Mouse (Mus musculus) layer of hippocampus, adult 9-10 months (tissue): ENCODE data around the gene Pllp.

Experiments
- DNase-seq: peaks from one replicate; pipeline ENCODE4 v3.0.0; 2022; ENCODE audit warnings: low spot score

Gene Pllp

DNA sequence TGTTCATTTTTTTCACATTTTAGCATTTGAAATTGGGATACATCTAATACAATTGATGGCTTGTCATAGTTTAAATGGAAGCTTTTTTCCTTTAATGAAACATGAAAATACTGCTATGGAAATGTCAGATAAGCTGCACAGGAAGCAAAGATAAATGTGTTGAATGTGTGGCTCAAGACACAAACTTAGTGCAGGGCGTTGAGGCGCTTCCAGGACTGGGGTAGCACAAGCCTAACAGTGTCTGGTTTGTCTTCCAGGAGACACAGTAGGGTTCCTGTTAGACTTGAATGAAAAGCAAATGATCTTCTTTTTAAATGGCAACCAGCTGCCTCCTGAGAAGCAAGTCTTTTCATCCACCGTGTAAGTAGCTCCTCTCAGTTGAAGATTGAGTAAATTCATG is 46.6 kb downstream of the Pllp start:
- DNase-seq = no peak

DNA sequence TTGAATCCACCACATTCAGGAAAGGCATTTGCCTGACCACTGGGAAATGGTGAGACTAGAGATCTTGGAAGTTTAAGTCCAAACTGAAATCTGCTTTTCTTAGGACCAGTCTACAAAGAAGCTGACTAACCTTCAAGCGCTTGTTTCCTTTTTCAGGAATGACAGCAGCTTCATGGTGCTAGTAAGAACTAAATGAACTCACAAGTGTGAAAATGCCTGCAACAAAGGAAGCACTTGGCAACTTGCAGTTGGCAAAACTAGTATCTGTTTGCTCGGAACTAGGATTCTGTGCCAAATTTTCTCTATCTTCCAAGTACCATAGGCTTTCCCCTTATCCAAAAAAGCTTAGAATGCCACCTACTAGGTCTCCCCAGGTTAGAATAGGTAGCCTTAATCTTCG is 49.9 kb downstream of the Pllp start:
- DNase-seq = no peak

DNA sequence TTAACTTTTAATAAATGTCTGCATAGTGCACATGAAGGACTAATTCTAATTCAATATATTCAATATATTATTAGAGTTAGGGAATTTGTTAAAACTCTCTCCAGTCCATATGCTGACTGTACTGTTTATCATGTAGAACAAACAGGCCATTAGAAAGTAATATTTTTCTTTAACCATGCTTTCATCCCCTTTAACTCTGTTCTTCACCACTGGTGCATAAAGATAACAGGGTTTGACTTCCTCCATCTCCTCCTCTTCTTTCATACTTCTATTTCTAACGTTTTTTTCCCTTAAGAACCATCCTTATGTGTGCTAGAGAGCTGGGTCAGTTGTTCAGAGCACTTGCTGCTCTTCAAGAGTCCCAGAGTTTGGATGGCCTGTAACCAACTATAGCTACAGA is 50.9 kb downstream of the Pllp start:
- no peak for DNase-seq

DNA sequence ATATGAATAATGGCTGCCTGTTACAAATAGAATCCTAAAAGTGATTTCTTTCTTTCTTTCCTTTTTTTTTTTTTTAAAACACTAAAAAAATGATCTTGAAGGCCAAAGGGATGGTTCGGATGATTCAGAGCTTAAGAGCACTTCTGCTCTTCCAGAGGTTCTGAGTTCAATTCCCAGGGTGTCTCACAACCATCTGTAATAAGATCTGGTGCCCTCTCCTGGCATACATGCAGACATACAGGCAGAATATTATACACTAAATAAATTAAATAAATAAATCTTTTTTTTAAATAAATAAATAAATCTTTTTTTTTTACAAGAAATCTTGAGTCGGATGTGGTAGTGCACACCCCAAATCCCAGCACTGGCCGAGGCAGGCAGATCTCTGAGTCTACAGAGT is 54.1 kb downstream of the Pllp start:
- DNase-seq = no peak

DNA sequence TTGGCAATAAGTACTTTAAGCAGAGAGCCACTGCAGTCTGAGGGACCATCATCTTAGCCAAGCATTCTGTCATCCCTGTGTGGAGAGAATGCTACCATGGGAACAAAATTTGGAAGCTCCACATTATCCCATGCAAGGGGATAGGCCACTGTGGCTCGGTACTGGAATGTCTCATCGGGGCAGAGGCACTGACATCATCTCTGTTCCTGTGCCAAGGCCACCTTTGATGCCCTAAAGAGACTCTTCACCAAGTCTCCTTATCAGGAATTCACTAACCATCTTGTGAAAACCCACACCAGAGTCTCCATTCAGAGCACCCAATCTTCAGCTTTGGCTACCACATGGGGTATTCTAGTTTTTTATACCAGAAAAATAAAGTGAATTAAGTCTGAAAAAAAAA is 54.9 kb downstream of the Pllp start:
- no peak for DNase-seq

GRCm38 (mm10) chr8:94634211-94634610 is 61.9 kb downstream of the Pllp start:
- DNase-seq = no peak

GRCm38 (mm10) chr8:94633564-94634194 is 62.4 kb downstream of the Pllp start:
- DNase-seq = no peak
